Mouse (Mus musculus) neural tube, embryonic 13.5 days (tissue): ENCODE results near the gene Zc3h12a. TPM values are rescaled to one million over a fixed set of nuclear protein-coding genes. Genes with fewer than 3 reads are reported as not detected.

Experiments used
- ATAC-seq: fragments of 200-750 bp; cut with Nextera tagmentation; 2 replicates; pipeline ENCODE4 v1.8.0; 2017; ENCODE audit warnings: low read depth, mild to moderate bottlenecking, moderate TSS enrichment, moderate library complexity
- H3K27ac ChIP-seq: fragments of 300-500 bp; sonication (generic); replicated peaks from 2 replicates; pipeline ENCODE4 v1.5.1; 2015; ENCODE audit warnings: moderate library complexity, mild to moderate bottlenecking, inconsistent platforms
- H3K27me3 ChIP-seq: fragments of 300-500 bp; sonication (generic); 2 replicates; pipeline ENCODE4 v1.6.1; 2015; ENCODE audit warnings: mild to moderate bottlenecking, inconsistent platforms
- H3K36me3 ChIP-seq: fragments of 300-500 bp; sonication (generic); 2 replicates; pipeline ENCODE4 v1.6.1; 2015; ENCODE audit warnings: mild to moderate bottlenecking, inconsistent platforms
- H3K4me1 ChIP-seq: fragments of 300-500 bp; sonication (generic); replicated peaks from 2 replicates; pipeline ENCODE4 v1.6.1; 2015; ENCODE audit warnings: inconsistent platforms
- H3K4me2 ChIP-seq: fragments of 300-500 bp; sonication (generic); 2 replicates; pipeline ENCODE4 v1.6.1; 2015; ENCODE audit warnings: inconsistent platforms, mild to moderate bottlenecking, moderate library complexity
- H3K4me3 ChIP-seq: fragments of 300-500 bp; sonication (generic); 2 replicates; pipeline ENCODE4 v1.5.1; 2015; ENCODE audit warnings: mild to moderate bottlenecking, inconsistent platforms
- H3K9ac ChIP-seq: fragments of 300-500 bp; sonication (generic); 2 replicates; pipeline ENCODE4 v1.6.1; 2015; ENCODE audit warnings: moderate library complexity, mild to moderate bottlenecking, inconsistent platforms
- H3K9me3 ChIP-seq: fragments of 300-500 bp; sonication (generic); 2 replicates; pipeline ENCODE4 v1.6.1; 2016; ENCODE audit warnings: inconsistent platforms
- WGBS: fragments of 180-500 bp; shearing (Covaris S2); methylation state at CpG from one replicate; pipeline ENCODE4 v1.1.7; 2015; 5-methylcytosine and 5-hydroxymethylcytosine counted together
- polyA plus RNA-seq: library from polyadenylated mRNA; unstranded; fragments of >200 nt; fragmentation: Nextera tagmentation; extraction: Ambion mirVana; gene quantifications from 2 replicates; pipeline ENCODE4 v1.2.1, GENCODE M21; 2015

Zc3h12a gene
- polyA plus RNA-seq, 1 experiment from 2014 or later, result 0.29 TPM

DNA sequence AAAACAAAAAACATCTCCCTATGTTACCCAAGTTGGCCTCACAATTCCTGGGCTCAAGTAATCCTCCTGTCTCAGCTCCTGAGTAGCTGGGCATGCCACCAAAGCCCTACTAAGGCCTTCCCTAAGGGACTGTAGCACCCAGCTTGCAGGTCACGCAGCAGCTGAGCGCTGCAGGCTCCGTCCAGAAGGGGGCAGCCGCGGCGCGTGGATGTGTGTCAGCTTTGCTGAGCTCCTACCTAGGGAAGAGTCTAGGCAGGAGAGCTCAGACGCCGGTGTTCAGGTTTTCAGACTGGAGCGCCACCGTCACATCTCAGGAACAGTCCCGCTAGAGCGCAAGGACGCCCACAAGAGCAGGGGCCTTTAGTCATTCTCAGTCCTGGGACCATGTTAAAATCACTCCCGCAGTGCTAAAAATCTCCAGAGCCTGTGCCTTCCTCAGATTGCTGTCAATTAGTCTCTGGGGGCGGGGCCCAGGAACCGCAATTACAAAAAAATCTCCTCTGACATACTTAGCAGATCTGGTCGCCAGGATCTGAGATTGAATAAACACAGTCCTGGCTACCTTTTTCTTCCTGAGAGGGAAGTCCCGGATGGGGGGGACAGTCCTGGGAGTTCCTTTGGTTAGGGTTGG lies 32.8 kb upstream of the Zc3h12a start:
- Histone ChIP-seq H3K9ac (no peak overlapping the region), H3K36me3 (no peaks in the 10 kb centered on the region), H3K27ac (no peak overlapping the region), H3K4me3 (no peak overlapping the region), H3K4me1 (peaks cover 10% of the 10 kb centered on the region), H3K4me2 (peak overlapping the region; percentile 33; the same call in 1 of the 2 replicates), H3K27me3 (peaks cover 18% of the 10 kb centered on the region; the same call in 1 of the 2 replicates), H3K9me3 (no peaks in the 10 kb centered on the region)
- peak; percentile 77 for ATAC-seq
- 7% methylated on average over 19 of the region's 19 CpGs for WGBS

DNA sequence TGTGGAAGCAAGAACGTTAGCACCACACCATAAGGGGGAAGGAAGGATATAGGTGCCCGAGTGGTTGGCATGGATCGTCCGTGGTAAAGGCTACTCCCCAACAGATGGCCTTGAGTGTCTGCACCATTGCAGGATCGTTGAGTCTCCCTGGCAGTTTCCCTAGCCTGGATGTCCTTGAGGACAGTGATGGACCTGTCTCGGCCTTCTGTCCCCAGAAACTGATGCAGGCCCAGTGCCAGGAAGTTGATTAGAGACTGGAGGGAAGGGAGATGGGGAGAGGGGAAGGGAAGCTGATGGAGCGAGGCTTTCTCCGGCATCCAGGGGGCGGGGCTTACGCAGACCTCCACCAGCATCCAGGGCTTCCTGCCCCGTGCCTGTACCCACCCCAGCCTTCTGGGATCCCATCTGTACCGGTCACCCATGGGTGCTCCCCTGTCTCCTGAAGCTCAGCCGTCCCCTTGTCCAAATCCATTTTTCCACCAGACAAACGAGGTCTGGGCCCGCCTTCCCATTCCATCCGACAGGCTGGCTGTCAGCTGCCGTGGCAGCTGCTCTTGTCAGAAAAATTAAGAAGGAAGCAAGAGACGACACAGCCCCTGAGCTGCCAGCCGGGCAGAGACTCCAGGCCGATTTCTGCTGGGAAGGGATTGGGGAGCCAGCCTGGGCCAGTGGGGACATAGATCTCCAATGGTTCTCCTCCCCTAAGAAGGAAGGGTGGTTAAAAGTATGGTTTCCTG lies 31.1 kb upstream of the Zc3h12a start:
- Histone ChIP-seq H3K4me2 (no peak overlapping the region), H3K9ac (no peak overlapping the region), H3K4me1 (peaks cover 10% of the 10 kb centered on the region), H3K9me3 (no peaks in the 10 kb centered on the region), H3K27me3 (peaks cover 18% of the 10 kb centered on the region; the same call in 1 of the 2 replicates), H3K4me3 (no peak overlapping the region), H3K36me3 (no peaks in the 10 kb centered on the region), H3K27ac (no peak overlapping the region)
- no peak for ATAC-seq
- WGBS, result 56% methylated on average over 20 of the region's 20 CpGs

DNA sequence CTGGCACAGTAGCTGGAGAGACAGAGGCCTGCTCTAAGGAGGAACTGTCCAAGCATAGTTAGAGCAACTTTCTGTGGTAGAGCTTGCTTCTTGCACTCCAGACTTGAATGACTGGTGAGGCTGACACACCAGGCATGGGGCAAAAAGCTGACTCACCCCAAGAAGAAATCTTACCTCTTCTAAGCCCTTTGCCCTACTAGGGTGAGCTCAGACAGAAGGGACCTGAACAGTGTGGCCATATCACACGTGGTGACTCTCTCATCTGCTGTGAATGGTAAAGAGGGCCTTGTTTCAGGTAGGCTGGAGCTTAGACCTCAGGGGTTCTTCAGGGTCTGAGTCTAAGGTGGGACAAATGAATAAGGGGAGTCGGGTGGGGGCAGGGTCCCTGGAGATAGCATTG lies 30.4 kb upstream of the Zc3h12a start:
- ATAC-seq, result no peak
- H3K9me3 ChIP-seq, result no peaks in the 10 kb centered on the region
- no peak overlapping the region for H3K4me3 ChIP-seq
- peaks cover 14% of the 10 kb centered on the region; the same call in 1 of the 2 replicates for H3K27me3 ChIP-seq
- H3K27ac ChIP-seq, result no peak overlapping the region
- no peak overlapping the region for H3K9ac ChIP-seq
- no peaks in the 10 kb centered on the region for H3K36me3 ChIP-seq
- peaks cover 10% of the 10 kb centered on the region for H3K4me1 ChIP-seq
- 84% methylated on average over 2 of the region's 2 CpGs for WGBS
- no peak overlapping the region for H3K4me2 ChIP-seq

DNA sequence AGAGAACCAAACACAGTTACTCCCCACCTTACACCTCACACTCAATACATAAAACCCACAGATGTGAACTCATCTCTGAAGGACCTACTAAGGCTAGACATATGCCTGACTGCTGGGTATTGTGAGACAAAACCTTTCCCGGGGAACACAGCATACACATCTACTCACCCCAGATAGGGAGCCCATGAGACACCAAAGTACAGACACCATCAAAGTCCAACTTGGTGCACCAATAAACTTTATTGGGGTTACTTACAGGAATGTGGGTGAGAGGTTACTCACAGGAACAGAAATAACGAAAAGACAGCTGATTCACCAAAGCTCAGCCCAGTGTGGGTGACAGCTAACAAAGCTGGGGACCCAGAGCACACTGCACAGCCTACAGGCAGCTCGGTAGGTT lies 29.7 kb upstream of the Zc3h12a start:
- WGBS, result 81% methylated on average over 3 of the region's 3 CpGs
- no peak for ATAC-seq
- no peaks in the 10 kb centered on the region for H3K9me3 ChIP-seq
- peaks cover 10% of the 10 kb centered on the region for H3K4me1 ChIP-seq
- H3K9ac ChIP-seq, result no peak overlapping the region
- peaks cover 9% of the 10 kb centered on the region; the same call in 1 of the 2 replicates for H3K27me3 ChIP-seq
- no peaks in the 10 kb centered on the region for H3K36me3 ChIP-seq
- H3K4me2 ChIP-seq, result no peak overlapping the region
- H3K4me3 ChIP-seq, result no peak overlapping the region
- no peak overlapping the region for H3K27ac ChIP-seq

DNA sequence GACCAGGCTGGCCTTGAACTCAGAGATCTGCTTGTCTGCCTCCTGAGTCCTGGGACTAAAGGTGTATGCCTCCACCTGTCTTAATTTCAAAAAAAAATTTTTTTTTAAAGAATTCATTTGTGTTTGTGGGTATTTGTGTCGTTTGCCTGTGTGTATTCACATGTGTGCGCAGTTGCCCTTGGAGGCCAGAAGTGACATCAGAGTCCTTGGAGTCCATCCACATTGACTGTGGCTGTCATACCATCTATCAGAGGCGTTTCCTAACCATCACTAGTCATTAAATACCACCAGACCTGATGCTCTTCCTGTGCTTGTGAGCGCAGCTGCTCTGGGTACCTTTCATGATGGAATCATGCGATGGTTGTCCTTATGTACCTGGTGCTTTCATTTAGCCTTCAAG lies 28.0 kb upstream of the Zc3h12a start:
- no peak for ATAC-seq
- Histone ChIP-seq H3K27ac (no peak overlapping the region), H3K4me2 (no peak overlapping the region), H3K36me3 (no peaks in the 10 kb centered on the region), H3K4me1 (peaks cover 3% of the 10 kb centered on the region), H3K27me3 (peaks cover 11% of the 10 kb centered on the region; the same call in 1 of the 2 replicates), H3K9me3 (no peaks in the 10 kb centered on the region), H3K4me3 (no peak overlapping the region), H3K9ac (no peak overlapping the region)
- 89% methylated on average over 5 of the region's 5 CpGs for WGBS

DNA sequence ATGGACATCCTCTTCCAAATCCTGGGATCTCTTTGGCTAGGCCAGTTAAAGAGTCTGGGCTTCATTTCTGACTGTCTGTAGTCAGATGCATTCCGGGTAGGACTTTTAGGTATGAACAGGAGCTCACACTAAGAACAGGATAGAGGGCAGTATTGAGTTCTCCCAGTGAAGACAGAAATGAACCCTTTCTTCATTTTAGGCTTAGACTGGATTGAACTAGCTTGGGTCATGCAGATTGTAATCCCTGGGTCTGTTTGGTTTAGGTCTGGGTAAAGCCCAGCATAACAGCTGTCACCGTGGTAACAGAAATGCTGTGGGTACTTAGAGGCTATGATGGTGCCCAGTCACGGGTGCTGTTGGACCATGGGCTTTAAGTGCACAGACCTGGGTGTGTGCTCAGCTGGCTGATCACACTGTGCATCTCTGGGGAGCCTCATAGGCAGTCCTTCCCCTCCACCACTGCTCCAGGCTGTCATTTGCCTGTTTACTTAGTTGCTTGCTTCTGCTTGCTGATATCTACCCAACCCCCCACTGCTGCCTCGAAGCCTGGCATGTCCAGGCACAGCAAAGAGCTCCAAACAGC lies 26.1 kb upstream of the Zc3h12a start:
- no peak overlapping the region for H3K4me2 ChIP-seq
- no peak overlapping the region for H3K9ac ChIP-seq
- H3K4me1 ChIP-seq, result no peaks in the 10 kb centered on the region; the same call in 1 of the 2 replicates
- no peak overlapping the region for H3K27ac ChIP-seq
- H3K4me3 ChIP-seq, result no peak overlapping the region
- WGBS, result 62% methylated on average over 4 of the region's 4 CpGs
- H3K27me3 ChIP-seq, result peaks cover 11% of the 10 kb centered on the region; the same call in 1 of the 2 replicates
- peak; percentile 61 for ATAC-seq
- no peaks in the 10 kb centered on the region for H3K9me3 ChIP-seq
- no peaks in the 10 kb centered on the region for H3K36me3 ChIP-seq

DNA sequence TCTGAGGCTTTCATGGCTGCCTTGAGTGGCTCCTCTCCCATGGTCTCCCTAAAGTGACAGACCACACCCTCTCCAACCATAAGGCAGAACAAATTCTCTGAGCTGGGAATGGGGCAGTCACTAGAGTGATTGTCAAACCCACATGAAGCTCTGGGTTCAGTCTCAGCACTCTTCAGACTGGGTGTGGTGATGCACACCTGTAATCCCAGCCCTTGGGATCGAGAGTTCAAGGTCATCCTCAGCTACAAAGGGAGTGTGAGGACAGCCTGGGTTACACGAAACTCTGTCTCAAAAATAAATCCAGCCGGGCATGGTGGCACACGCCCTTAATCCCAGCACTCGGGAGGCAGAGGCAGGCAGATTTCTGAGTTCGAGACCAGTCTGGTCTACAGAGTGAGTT lies 24.8 kb upstream of the Zc3h12a start:
- Histone ChIP-seq H3K4me2 (no peak overlapping the region), H3K4me1 (no peaks in the 10 kb centered on the region; the same call in 1 of the 2 replicates), H3K9me3 (no peaks in the 10 kb centered on the region), H3K27me3 (peaks cover 8% of the 10 kb centered on the region; the same call in 1 of the 2 replicates), H3K27ac (no peak overlapping the region), H3K4me3 (no peak overlapping the region), H3K9ac (no peak overlapping the region), H3K36me3 (no peaks in the 10 kb centered on the region)
- WGBS, result 91% methylated on average over 6 of the region's 6 CpGs
- no peak for ATAC-seq

DNA sequence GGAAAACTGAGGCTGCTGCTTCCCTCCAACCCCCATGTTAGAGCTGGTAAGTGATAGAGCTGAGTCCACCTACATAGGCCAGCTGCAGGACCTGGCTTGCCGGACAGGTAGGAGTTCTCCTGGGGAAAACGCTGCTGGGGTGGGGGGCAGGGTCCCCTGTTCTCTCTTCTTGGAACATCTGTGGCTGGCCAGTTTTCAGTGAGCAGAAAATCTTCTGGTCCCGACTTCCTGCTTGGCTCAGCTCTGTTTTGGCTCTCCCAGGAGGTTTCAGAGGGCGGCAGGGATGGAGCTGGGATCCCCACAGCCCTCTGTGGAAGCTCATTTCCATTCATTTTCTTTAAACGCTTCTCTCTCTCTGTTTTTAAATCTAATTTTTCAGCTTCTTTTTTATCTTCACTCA lies 21.8 kb upstream of the Zc3h12a start:
- peaks cover 8% of the 10 kb centered on the region for H3K4me1 ChIP-seq
- no peak overlapping the region for H3K9ac ChIP-seq
- WGBS, result 40% methylated on average over 5 of the region's 5 CpGs
- H3K4me3 ChIP-seq, result no peak overlapping the region
- H3K9me3 ChIP-seq, result no peaks in the 10 kb centered on the region
- H3K4me2 ChIP-seq, result no peak overlapping the region
- H3K27ac ChIP-seq, result no peak overlapping the region
- H3K36me3 ChIP-seq, result no peaks in the 10 kb centered on the region
- H3K27me3 ChIP-seq, result peaks cover 26% of the 10 kb centered on the region
- no peak for ATAC-seq

DNA sequence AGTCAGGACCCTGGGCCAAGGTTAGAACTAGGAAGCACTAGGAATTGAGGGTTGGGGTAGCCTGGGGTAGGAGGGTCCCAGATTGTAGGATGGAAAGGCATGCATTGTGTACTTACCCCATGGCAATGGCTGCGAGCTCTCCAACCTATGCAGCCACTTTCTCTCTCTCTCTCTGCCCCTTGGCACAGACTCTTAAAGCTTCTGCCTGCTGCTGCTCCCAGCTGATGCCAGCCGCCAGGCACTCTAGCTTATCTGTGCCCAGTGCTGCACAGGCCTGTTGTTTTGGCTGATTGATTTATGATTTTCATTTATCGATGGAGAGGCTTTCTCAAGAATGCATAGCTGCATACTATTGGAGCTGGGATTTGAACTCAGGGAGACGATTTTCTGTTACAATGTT lies 20.3 kb upstream of the Zc3h12a start:
- H3K27ac ChIP-seq, result no peak overlapping the region
- H3K9me3 ChIP-seq, result no peaks in the 10 kb centered on the region
- no peak overlapping the region for H3K9ac ChIP-seq
- peaks cover 8% of the 10 kb centered on the region for H3K4me1 ChIP-seq
- H3K4me2 ChIP-seq, result no peak overlapping the region
- ATAC-seq, result no peak; the same call in 1 of the 2 replicates
- H3K4me3 ChIP-seq, result no peak overlapping the region
- H3K36me3 ChIP-seq, result no peaks in the 10 kb centered on the region
- peaks cover 33% of the 10 kb centered on the region for H3K27me3 ChIP-seq
- 73% methylated on average over 4 of the region's 4 CpGs for WGBS

DNA sequence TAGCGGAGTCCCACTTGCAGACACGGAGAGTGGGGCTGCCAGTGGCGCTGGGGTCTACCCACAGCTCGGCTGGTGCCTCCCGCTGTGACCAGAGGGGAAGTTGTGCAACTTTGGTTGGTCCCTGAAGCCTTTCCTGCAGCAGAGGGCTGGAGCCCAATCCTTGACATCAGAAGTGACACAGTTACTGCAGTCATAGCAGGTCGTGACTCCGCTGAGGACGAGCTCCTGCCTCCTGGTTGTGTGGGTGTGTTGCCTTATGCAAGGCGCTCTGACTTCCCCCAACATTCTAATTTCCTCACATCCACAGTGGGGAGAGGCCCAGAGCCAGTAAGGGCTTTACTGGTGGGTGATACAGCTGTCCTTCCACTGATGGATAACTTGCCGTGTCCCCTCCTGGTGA lies 17.6 kb upstream of the Zc3h12a start:
- Histone ChIP-seq H3K36me3 (no peaks in the 10 kb centered on the region), H3K4me3 (no peak overlapping the region), H3K27me3 (peaks cover 28% of the 10 kb centered on the region), H3K4me2 (no peak overlapping the region), H3K27ac (no peak overlapping the region), H3K9me3 (no peaks in the 10 kb centered on the region), H3K4me1 (peaks cover 8% of the 10 kb centered on the region), H3K9ac (no peak overlapping the region)
- ATAC-seq, result no peak
- 31% methylated on average over 10 of the region's 10 CpGs for WGBS

DNA sequence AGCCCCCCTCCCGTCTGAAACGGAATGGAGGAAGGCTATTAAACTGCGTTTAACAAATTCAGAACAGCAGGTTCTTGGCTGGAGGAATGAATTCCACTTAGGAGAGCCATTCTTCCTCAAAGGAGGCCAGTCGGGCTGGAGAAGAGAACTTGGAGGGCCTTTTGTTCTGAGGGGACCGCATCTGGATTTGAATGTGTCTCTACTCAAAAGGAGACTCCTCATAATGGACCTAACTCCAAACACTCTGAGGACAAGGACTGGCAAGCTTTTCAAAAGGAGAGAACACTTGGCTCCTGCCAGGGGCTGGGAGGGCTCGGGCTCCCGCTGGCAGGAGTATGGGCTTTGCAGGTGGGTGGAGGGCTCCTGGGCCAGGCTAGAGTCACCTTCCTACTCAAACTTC lies 17.0 kb upstream of the Zc3h12a start:
- H3K4me1 ChIP-seq, result peaks cover 8% of the 10 kb centered on the region
- no peaks in the 10 kb centered on the region for H3K36me3 ChIP-seq
- H3K27me3 ChIP-seq, result peaks cover 28% of the 10 kb centered on the region
- WGBS, result 12% methylated on average over 7 of the region's 7 CpGs
- no peak overlapping the region for H3K4me3 ChIP-seq
- no peak overlapping the region for H3K4me2 ChIP-seq
- no peaks in the 10 kb centered on the region for H3K9me3 ChIP-seq
- no peak overlapping the region for H3K27ac ChIP-seq
- no peak for ATAC-seq
- H3K9ac ChIP-seq, result no peak overlapping the region

DNA sequence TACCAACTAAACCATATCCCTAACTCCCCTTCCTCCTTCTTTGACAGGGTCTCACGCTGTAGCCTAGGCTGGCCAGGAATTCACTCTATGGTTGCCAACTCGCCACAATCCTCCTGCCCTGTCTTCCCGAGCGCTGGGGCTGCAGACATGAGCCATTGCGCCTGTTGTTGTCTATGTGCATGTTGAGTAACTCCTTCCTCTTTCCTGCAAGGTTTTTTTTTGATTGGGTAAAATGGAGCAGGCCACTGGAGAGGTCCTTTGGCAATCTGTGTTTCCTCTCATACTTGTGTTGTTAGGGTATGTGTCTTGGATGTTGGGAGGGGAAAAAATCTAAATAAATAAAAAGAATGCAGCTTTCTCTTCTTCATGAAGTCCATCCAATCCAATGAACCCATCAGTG lies 16.6 kb upstream of the Zc3h12a start:
- Histone ChIP-seq H3K4me1 (peaks cover 8% of the 10 kb centered on the region), H3K4me2 (no peak overlapping the region), H3K36me3 (no peaks in the 10 kb centered on the region), H3K9ac (no peak overlapping the region), H3K27ac (no peak overlapping the region), H3K9me3 (no peaks in the 10 kb centered on the region), H3K27me3 (peaks cover 28% of the 10 kb centered on the region), H3K4me3 (no peak overlapping the region)
- 85% methylated on average over 5 of the region's 5 CpGs for WGBS
- no peak for ATAC-seq
